Mouse (Mus musculus): Measurements from ENCODE around the gene Kbtbd7.
"Not testable (repeated sequence)": the region's sequence is repeated elsewhere in the genome, so short reads cannot be mapped to it uniquely, and the experiment has no call there.

Kbtbd7 gene

DNA sequence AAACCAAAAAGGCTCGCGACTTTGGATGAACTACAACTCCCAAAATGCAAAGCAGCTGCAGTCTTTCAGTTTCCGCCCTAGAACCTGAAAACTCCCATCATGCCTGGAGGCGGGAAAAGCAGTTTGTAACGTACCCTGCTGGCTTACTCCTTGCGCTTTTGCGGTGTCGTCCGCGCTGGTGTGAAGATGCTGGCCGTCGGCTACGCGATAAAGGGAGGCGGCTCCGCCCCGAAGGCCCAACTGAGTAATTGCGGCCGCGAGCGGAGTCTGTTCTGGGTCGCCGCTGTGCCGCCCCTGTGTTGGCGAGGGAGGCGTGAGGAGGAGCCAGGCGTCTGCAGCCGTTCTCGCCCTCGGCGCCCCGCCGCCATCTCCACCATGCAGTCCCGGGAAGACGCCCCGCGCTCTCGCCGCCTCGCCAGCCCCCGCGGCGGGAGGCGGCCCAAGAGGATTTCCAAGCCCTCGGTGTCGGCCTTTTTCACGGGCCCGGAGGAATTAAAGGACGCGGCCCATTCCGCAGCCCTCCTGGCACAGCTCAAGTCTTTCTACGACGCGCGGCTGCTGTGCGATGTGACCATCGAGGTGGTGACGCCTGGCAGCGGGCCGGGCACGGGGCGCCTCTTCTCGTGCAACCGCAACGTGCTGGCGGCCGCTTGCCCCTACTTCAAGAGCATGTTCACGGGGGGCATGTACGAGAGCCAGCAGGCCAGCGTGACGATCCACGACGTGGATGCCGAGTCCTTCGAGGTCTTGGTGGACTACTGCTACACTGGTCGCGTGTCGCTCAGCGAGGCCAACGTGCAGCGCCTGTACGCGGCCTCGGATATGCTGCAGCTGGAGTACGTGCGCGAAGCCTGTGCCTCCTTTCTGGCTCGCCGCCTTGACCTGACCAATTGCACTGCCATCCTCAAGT is 25.6 kb downstream of the Kbtbd7 start, which contains the start of gene Kbtbd6:
Kbtbd6 (plus strand) TSS at position 155 of the 910 bp plus-strand sequence.
- DNase-seq (ENCODE audit: low read depth, low spot score): peak; percentile 88

DNA sequence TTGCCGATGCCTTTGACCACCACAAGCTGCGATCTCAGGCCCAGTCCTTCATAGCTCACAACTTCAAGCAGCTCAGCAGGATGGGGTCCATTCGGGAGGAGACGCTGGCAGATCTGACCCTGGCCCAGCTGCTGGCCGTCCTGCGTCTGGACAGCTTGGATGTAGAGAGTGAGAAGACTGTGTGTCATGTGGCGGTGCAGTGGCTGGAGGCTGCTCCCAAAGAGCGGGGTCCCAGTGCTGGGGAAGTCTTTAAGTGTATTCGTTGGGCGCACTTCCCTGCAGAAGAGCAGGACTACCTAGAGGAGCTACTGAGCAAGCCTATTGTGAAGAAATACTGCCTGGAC is 26.3 kb downstream of the Kbtbd7 start:
- DNase-seq (ENCODE audit: low read depth, low spot score): not testable (repeated sequence)

DNA sequence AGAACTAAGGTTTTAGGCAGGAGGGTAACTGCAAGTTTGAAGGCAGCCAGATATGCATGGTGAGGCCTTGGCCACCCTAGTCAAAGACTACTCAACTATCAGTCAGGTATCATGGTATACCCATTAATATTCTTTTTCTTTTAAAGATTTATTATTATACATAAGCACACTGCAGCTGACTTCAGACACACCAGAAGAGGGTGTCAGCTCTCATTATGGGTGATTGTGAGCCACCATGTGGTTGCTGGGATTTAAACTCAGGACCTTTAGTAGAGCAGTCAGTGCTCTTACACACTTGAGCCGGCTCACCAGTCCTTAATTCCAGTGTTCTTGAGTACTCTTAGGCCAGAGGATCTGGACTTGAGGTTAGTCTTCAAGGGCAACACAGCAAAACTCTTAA is 34.1 kb downstream of the Kbtbd7 start:
- DNase-seq (ENCODE audit: low read depth, low spot score): no peak

DNA sequence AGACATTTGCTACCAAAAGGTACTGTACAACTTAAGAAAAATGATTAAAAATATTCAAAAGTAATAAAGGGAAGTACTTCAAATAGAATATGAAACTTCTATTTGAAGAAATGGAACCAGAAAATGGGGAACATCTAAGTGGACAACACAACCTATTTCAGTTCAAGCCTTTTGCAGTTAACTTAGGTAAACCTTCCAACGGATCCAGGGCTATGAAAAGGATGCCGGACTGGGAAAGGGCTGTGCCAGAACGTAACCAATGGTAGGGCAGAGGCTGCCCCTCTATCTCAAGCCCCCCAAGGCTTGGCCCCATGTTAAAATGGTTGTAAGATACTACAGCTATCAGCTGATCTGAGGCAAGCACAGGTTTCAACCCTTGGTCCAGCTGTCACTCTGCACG is 34.7 kb downstream of the Kbtbd7 start:
- no peak for DNase-seq (ENCODE audit: low read depth, low spot score)

DNA sequence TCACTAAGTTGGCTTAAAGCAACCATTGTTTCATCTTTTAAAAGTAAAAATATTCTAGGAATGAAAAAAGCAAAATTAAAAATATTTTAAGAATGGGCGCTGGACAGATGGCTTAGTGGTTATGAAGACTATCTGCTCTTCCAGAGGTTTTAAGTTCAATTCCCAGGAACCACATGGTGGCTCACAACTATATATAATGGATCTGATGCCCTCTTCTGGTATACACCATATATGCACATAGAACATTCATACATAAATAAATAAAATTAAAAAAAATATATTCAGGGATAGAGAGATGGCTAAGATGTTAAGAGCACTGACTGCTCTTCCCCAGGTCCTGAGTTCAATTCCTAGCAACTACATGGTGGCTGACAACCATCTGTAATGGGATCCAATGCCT is 39.3 kb downstream of the Kbtbd7 start:
- no peak for DNase-seq (ENCODE audit: low read depth, low spot score)

DNA sequence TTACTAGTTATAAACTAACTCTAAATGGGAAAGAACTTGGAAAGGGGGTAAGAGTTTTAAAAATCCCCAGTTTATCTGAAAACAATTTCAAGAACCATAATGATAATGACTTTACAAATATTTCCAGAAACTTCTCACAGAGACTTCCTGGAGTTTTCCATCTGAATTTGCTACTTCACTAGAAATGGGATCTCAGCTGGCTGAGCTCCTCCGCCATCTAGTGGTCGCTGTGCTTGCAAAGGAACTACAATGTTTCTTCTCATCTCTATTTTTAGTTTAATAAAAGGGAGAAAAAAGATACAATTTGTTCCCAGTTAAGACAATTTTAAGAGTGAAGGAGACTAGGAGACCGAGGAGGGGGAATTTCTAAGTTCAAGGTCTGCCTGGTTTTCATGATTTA is 41.3 kb downstream of the Kbtbd7 start:
- DNase-seq (ENCODE audit: low read depth, low spot score): peak; percentile 43

DNA sequence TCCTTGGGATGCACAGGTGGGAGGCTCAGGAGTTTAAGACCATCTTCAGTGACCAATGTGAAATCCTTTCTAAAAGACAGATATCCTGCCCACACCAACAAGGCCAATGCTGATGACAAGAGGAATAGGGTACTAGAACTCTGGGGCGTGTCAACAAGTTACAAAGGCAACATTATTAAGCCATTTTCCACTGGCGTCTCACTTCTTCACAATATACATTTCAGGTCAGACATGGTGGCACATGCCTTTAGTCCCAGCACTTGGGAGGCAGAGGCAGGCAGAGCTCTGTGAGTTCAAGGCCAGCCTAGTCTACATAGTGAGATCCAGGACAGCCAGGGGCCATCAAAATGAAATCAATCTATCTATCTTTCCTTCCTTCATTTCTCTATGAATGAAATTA is 47.1 kb downstream of the Kbtbd7 start:
- DNase-seq (ENCODE audit: low read depth, low spot score): no peak
